Mouse (Mus musculus): ENCODE measurements around the gene Hibch. TPM values are rescaled to one million over a fixed set of nuclear protein-coding genes. Genes with fewer than 3 reads are reported as not detected.

The Hibch gene
- polyA plus RNA-seq, 1 experiment, result 23.9 TPM

DNA sequence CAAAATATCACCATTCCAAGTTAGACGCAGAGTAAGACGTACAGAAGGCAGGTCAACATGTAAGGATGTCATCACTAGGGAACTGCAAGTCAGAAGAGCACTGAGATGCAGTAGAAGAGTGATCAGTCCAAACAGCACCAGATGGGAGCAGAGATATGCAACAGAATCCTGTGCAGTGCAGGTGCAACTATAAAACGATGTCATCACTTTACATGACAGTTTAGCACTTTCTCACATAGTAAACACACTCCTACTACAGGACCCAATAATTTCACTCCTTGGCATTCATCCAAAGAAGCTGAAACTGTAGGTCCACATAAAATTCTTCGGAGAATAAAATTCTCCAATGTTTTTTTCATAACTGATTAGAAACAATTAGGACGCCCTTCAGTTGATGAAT is 89.8 kb downstream of the Hibch start:
- 94% methylated on average over 5 of the region's 5 CpGs for WGBS
- no peak overlapping the region for H3K27ac ChIP-seq (ENCODE audit: control insufficient read depth, insufficient read depth, low read length)
- no peak for DNase-seq
- H3K4me1 ChIP-seq (replicated peaks; ENCODE audit: control insufficient read depth, insufficient read depth, low read length), result no peaks in the 10 kb centered on the region
- no peak overlapping the region for H3K4me3 ChIP-seq (ENCODE audit: control insufficient read depth, insufficient read depth, low read length)
- no peaks in the 10 kb centered on the region for H3K36me3 ChIP-seq (ENCODE audit: control insufficient read depth, insufficient read depth, low read length)
- H3K27me3 ChIP-seq (ENCODE audit: control insufficient read depth, insufficient read depth, low read length), result no peaks in the 10 kb centered on the region
- no peak for TF ChIP-seq CTCF (IDR thresholded peaks at IDR 0.05; ENCODE audit: borderline replicate concordance, control insufficient read depth, extremely low read depth, insufficient read depth, low read length, poor library complexity)
- TF ChIP-seq POLR2A (IDR thresholded peaks at IDR 0.05; ENCODE audit: control insufficient read depth, extremely low read depth, insufficient read depth, low read length, poor library complexity), result no peak

DNA sequence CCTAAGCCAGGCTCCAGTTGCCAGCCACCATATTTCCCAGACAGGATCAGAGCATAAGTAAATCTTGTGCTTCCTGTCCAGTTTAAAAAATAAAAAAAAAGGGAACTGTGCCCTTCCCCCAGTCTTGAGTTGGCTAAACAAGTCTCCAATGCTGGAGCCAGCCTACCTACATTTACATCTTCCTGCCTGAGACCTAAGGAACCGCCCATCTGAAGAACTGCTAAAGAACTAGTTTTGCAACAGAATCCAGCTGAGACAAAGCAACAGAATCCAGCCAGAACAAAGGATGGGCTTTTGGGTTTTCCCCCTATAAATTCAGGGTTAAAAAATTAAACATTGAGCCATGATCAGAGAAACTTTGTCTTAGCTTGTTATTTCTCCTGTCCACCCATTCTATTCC is 94.3 kb downstream of the Hibch start:
- H3K4me3 ChIP-seq (ENCODE audit: control insufficient read depth, insufficient read depth, low read length), result no peak overlapping the region
- H3K27me3 ChIP-seq (ENCODE audit: control insufficient read depth, insufficient read depth, low read length), result no peaks in the 10 kb centered on the region
- no peak for TF ChIP-seq CTCF (IDR thresholded peaks at IDR 0.05; ENCODE audit: borderline replicate concordance, control insufficient read depth, extremely low read depth, insufficient read depth, low read length, poor library complexity)
- no peak for TF ChIP-seq POLR2A (IDR thresholded peaks at IDR 0.05; ENCODE audit: control insufficient read depth, extremely low read depth, insufficient read depth, low read length, poor library complexity)
- DNase-seq, result no peak
- H3K4me1 ChIP-seq (replicated peaks; ENCODE audit: control insufficient read depth, insufficient read depth, low read length), result no peaks in the 10 kb centered on the region
- 97% methylated on average over 1 of the region's 1 CpGs for WGBS
- no peaks in the 10 kb centered on the region for H3K36me3 ChIP-seq (ENCODE audit: control insufficient read depth, insufficient read depth, low read length)
- no peak overlapping the region for H3K27ac ChIP-seq (ENCODE audit: control insufficient read depth, insufficient read depth, low read length)

DNA sequence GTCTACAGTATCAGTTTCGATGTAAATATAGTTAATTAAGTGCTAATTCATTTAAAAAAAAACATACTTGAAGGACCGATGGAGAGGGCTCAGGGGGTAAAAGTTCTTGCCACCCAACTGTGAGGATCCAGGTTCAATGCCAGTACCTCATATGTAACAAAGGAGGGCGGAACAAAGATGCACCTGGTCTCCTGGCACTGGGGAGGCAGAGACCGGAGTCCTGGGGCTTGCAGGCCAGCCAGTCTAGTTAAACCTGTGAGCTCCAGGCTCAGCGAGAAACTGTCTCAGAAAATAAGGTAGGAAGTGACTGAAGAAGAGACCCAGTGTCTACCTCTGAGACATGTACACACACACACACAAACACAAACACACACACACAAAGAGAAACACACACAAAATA is 103.2 kb downstream of the Hibch start:
- H3K27ac ChIP-seq (ENCODE audit: control insufficient read depth, insufficient read depth, low read length), result no peak overlapping the region
- no peak overlapping the region for H3K4me3 ChIP-seq (ENCODE audit: control insufficient read depth, insufficient read depth, low read length)
- no peaks in the 10 kb centered on the region for H3K36me3 ChIP-seq (ENCODE audit: control insufficient read depth, insufficient read depth, low read length)
- no peaks in the 10 kb centered on the region for H3K27me3 ChIP-seq (ENCODE audit: control insufficient read depth, insufficient read depth, low read length)
- H3K4me1 ChIP-seq (replicated peaks; ENCODE audit: control insufficient read depth, insufficient read depth, low read length), result peaks cover 5% of the 10 kb centered on the region
- no peak for TF ChIP-seq CTCF (IDR thresholded peaks at IDR 0.05; ENCODE audit: borderline replicate concordance, control insufficient read depth, extremely low read depth, insufficient read depth, low read length, poor library complexity)
- TF ChIP-seq POLR2A (IDR thresholded peaks at IDR 0.05; ENCODE audit: control insufficient read depth, extremely low read depth, insufficient read depth, low read length, poor library complexity), result no peak
- WGBS, result 98% methylated on average over 5 of the region's 5 CpGs
- DNase-seq, result no peak

GRCm38 (mm10) chr1:52951146-52951868 is 106.6 kb downstream of the Hibch start:
- no peak for TF ChIP-seq POLR2A (IDR thresholded peaks at IDR 0.05; ENCODE audit: control insufficient read depth, extremely low read depth, insufficient read depth, low read length, poor library complexity)
- no peak for TF ChIP-seq CTCF (IDR thresholded peaks at IDR 0.05; ENCODE audit: borderline replicate concordance, control insufficient read depth, extremely low read depth, insufficient read depth, low read length, poor library complexity)
- Histone ChIP-seq H3K27ac (ENCODE audit: control insufficient read depth, insufficient read depth, low read length) (no peak overlapping the region), H3K4me1 (replicated peaks; ENCODE audit: control insufficient read depth, insufficient read depth, low read length) (peaks cover 8% of the 10 kb centered on the region), H3K36me3 (ENCODE audit: control insufficient read depth, insufficient read depth, low read length) (no peaks in the 10 kb centered on the region), H3K4me3 (ENCODE audit: control insufficient read depth, insufficient read depth, low read length) (no peak overlapping the region), H3K27me3 (ENCODE audit: control insufficient read depth, insufficient read depth, low read length) (no peaks in the 10 kb centered on the region; the same call in 1 of the 2 replicates)
- no peak for DNase-seq
- 4% methylated on average over 5 of the region's 5 CpGs for WGBS

- Histone ChIP-seq H3K27me3 (ENCODE audit: control insufficient read depth, insufficient read depth, low read length) (no peaks in the 10 kb centered on the region; the same call in 1 of the 2 replicates), H3K4me3 (ENCODE audit: control insufficient read depth, insufficient read depth, low read length) (peak overlapping the region; percentile 46), H3K4me1 (replicated peaks; ENCODE audit: control insufficient read depth, insufficient read depth, low read length) (peaks cover 8% of the 10 kb centered on the region), H3K36me3 (ENCODE audit: control insufficient read depth, insufficient read depth, low read length) (no peaks in the 10 kb centered on the region), H3K27ac (ENCODE audit: control insufficient read depth, insufficient read depth, low read length) (no peak overlapping the region)
- TF ChIP-seq POLR2A (IDR thresholded peaks at IDR 0.05; ENCODE audit: control insufficient read depth, extremely low read depth, insufficient read depth, low read length, poor library complexity), result no peak
- WGBS, result 17% methylated on average over 5 of the region's 5 CpGs
- no peak for DNase-seq
Observed at GRCm38 (mm10) chr1:52952143-52952542, 107.4 kb downstream of the Hibch start.

DNA sequence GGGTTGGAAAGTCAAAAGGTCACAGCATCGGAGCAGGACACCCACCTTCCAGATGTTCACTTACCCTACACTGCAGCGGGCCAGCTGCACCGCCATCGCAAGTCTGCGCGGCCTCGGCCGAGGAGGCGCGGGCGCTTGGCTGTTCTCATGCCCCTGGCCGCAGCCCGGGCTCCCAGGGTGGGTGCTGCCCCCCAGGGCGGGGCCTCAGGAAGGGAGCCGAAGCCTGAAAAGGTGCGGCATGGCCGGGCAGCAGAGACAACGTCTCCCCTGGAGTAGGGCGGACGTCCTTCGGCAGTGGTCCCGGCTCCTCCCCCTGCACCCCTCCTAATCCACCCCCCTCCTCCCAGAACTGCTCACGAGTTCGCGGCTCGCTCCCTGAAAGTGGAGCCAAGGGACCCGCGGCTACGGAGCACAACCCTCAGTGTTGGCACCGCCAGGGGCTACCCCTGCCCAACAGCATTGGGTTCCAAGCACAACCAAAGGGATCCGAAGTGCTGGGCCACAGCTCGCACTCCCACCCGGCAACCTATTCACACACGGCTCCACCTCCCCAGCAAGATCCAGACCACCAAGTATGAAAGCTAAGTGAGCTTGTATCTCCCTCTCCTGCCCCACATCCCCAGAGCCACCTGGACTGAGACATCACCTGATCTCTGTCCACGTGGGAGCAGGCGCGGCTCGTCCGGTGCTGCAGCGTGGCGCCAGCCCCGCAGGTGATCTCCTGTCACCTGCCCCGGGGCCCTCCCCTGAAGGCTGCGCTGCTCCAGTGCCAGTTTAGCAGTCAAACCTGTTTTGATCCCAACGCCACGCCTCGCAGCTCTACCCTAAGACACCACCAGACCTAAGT is 108.0 kb downstream of the Hibch start:
- Histone ChIP-seq H3K27me3 (ENCODE audit: control insufficient read depth, insufficient read depth, low read length) (no peaks in the 10 kb centered on the region; the same call in 1 of the 2 replicates), H3K4me1 (replicated peaks; ENCODE audit: control insufficient read depth, insufficient read depth, low read length) (peaks cover 8% of the 10 kb centered on the region), H3K4me3 (ENCODE audit: control insufficient read depth, insufficient read depth, low read length) (peak overlapping the region; percentile 46), H3K27ac (ENCODE audit: control insufficient read depth, insufficient read depth, low read length) (no peak overlapping the region), H3K36me3 (ENCODE audit: control insufficient read depth, insufficient read depth, low read length) (no peaks in the 10 kb centered on the region)
- DNase-seq, result peak; percentile 31
- 3% methylated on average over 47 of the region's 47 CpGs for WGBS
- TF ChIP-seq CTCF (IDR thresholded peaks at IDR 0.05; ENCODE audit: borderline replicate concordance, control insufficient read depth, extremely low read depth, insufficient read depth, low read length, poor library complexity) (no peak), POLR2A (IDR thresholded peaks at IDR 0.05; ENCODE audit: control insufficient read depth, extremely low read depth, insufficient read depth, low read length, poor library complexity) (no peak)

Data from thymus, adult 2 months (tissue).